Mouse (Mus musculus): ENCODE results near the gene Mark1.

DNA sequence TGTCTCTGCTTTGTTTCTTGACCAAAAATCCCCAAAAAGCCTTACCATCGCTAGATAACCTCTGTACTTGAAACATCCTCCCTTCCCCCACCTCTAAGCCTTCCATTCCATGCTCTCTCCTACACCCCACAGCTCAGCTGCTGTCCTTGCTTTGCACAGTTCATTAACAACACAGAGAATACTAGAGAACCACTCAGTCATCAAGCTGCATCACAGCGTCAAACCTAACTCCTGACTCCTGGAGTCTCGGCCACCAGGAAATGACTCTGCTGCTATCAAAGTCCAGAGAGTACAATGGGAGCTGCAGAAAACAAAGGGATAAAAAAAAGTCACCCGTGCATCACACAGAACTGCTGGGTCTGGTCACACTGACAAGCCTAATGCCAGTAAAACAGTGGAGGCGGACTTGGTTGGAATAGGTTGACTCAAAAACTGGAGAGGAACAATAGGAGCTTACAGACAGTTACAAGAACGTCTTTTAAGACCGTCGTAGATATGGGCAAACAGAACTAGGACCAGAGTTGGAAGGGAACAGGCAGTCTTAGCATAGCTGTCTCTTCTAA, 27.1 kb downstream of the Mark1 start:
- no peak for TF ChIP-seq CTCF (IDR thresholded peaks at IDR 0.05; ENCODE audit: insufficient read depth, low read depth, low read length)
- no peak for TF ChIP-seq POLR2A (IDR thresholded peaks at IDR 0.05; ENCODE audit: insufficient read depth, low read depth, low read length)

All from olfactory bulb, adult 2 months (tissue).